Mouse (Mus musculus): Measurements from ENCODE around the gene Brf1.

Gene Brf1

DNA sequence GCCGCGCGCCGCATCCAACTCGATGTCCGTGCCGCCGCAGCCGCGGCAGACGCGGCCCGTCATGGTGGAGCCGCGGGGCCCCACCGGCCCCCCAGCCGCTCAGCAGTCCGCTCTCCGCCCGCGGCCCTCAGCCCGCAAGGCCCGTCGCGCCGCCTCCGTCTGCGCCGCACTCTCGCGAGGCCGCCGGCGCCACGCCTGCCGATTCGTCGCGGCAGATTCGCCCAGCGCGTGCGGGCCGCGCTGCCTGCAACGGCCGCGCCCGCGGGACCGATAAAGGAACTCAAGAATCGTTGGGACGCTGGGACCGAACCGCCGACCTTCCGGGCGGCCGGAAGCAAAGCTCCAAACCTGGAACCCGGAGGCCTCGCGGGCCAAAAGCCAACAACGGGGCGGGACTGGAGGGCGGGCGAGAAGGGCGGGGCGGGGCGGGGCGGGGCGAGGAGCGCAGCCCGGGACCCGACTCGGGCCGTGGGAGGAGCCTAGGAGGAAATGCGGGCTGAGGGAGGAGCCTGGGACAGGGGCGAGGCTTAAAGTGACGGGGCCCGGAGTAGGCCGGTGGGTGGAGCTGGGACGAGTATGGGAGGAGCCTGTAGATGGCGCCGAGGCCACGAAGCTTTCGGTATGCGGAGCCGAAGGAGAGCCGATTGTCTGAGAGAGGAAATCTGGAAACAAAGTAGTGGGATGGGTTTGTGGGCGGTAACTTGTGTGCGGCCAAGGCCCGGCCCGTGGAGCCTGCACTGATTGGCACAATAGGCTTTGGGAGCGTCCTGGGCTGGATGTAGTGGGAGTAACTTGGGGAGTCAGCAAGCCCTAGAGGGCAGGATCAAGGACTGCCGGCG lies at the start of gene Brf1:
Brf1 (minus strand) TSS at position 411 of the 839 bp plus-strand sequence.
- peak; percentile 95 for DNase-seq (ENCODE audit: extremely low read depth, insufficient read length, low spot score)

DNA sequence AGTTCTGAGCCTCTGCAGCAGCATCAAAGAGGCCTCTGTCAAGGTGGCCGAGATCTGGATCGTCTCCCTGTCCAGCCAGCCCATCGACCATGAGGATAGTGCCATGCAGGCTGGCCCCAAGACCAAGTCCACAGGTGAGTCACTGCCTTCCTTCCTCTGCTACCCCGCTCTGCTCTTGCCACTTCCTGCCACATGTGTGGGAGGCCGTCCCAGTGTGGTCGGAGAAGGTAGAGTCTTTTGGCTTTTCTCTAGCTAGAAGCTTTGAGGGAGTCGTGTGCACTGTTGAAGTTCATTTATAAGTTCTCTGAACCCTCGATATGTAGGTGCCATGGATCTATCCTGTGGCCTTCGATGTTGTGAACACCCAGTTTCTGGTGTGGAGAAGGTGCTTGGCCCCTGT lies 49.3 kb upstream of the Brf1 start:
- DNase-seq (ENCODE audit: extremely low read depth, insufficient read length, low spot score), result no peak

DNA sequence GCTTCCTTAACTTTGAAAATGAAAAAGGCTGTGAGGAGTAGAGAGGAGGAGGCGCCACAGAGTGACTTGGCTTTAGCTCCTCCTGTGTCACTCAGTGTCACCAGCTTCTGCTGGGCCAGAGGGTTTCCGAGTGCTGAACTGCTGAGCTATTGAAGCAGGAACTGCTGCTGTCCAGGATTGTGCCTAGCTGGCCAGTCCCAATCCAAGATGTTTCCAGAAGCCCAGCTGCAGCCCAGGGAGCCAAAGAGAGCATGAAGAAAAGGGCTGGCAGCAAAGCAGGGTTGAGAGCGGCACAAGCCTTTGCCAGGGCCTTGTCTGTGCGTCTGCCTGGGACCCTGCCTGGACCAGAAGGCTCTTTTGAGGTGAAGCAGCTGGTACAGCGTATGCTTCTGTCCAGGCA lies 47.6 kb upstream of the Brf1 start:
- DNase-seq (ENCODE audit: extremely low read depth, insufficient read length, low spot score), result no peak

DNA sequence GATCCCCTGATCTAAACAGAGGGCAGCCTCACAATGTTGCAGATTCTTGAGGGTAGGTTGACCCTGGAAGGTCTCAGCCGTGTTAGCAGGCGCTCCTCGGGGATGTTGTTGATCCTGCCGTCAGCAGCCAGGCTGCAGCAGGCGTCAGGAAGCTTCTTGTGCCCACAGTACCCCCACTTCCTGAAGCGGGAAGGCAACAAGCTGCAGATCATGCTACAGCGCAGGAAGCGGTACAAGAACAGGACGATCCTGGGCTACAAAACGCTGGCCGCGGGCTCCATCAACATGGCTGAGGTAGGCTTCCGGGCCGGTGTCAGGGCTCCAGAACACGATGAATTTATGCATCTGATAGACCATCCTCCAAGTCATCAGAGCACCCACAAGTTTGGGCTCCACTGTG lies 46.4 kb upstream of the Brf1 start:
- DNase-seq (ENCODE audit: extremely low read depth, insufficient read length, low spot score), result no peak

DNA sequence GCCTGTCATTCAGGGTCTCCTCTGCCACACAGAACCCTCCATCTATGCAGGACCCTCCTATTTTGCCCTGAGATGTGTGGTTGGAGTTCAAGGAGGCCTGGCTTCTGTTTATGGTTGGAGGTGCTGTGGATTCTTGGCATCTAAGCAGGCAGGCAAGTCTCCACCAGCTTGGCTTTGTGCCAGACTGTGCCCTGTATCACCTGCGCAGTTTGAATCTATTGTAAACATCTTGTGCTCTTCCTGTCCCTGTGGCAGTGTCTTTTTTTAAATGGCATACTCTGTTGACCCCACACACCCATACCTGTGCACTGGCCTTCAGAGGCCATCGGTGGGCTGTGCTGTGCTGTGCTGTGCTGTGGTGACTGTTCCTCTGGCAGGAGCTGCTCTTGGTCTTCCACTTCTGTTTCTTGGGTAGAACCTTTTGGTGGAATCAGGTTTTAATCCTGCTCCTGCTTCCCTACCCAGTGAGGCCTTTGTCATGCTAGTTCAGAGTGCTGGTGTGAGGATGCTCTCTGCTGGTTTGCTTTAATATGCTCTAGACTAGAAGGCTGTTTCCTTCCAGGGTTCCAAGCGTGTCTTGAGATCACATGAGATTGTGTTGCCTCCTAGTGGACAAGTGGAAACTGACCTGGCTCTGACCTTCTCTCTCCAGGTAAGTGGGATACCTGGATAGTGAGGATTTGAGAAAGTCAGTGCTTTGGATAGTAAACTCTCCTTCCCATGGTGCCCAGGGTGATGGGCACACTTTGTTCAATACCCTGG lies 44.6 kb upstream of the Brf1 start:
- DNase-seq (ENCODE audit: extremely low read depth, insufficient read length, low spot score), result no peak

DNA sequence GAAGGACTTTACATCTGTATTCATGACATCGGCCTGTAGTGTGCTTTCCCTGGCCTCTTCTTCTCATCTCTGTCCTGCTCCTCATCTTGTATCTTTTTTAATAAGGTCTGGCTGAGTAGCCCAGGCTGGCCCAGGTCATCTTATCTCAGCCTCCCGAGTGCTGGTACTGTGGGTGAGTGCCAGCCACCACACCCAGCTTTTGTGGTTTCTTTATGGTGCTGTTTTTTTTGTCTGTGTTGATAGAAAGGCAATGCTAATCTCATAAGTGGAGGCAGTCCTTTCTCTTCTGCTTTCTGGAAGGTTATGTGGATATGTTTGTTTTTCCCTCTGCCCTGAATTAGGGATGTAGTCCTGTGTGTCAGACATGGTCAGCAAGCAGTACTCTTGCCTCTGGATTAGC lies 42.0 kb upstream of the Brf1 start:
- DNase-seq (ENCODE audit: extremely low read depth, insufficient read length, low spot score), result no peak

DNA sequence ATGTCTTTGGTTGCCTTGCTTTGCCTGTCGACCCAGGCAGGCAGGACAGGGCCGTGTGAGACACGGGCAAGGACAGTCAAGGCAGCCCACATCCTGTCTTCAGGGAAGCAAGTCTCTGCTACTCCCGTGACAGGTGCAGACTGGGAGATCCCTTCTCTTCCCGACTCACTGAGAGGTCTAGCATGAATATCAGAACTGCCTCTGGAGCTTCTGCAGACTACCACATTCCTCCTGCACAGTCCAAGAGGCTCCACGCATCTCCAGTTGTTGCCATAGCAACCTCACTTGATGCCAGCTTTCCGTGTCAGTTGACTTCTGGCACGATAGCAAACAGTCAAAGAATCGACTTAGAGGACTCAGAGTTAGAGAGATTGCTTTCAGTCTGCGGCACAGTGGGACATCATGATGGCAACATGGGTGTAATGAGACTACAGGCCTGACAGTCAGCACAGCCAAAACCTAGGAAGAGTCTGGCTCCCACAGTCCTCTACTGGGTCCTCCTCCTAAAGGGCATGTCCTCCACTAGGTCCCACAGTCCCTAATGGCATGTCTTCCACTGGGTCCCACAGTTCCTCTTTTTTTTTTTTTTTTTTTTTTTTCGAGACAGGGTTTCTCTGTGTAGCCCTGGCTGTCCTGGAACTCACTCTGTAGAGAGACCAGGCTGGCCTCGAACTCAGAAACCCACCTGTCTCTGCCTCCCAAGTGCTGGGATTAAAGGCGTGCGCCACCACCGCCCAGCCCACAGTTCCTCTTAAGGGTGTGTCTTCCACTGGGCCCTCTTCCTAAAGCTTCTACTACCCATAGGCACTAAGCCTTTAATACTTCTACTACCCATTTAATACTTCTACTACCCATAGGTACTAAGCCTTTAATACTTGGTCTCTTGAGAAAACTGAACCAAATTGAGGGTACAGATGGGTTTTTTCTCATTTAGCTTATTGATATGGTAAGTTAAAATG lies 41.3 kb upstream of the Brf1 start:
- no peak for DNase-seq (ENCODE audit: extremely low read depth, insufficient read length, low spot score)

DNA sequence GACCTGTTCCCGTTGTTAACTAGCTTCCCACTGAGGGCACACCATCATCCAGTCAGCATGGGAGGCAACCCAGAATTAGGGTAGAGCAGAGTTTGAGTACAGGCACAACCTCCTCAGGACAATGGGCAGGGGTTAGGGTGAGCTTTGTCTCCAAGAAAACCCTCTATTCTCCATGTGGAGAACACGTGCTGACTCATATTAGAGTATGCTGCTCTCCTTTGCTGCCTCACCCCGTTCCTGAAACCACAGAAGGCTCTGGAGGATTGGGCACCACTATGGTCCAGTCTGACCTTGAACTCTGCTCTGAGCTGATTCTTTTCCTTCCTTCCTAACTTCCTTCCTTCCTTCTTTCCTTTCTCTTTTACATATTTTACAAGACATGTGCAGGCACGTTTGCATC lies 37.9 kb upstream of the Brf1 start:
- no peak for DNase-seq (ENCODE audit: extremely low read depth, insufficient read length, low spot score)

DNA sequence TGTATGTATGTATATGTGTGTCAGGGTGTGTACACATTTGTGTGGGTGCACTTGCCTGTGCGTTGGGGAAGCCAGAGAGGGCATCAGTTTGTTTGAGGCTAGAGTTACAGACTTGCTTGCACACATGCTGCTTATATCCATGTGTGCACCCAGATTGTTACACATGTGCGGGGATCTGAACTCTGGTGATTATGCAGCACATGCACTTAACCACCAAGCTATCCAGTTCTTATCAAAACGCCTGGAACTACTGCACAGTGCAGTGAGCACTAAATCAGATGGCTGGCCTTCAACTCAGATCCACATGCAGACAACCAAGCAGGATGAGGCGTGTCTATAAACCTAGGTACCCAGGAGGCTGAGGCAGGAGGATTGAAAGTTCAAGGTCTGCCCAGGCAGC lies 36.5 kb upstream of the Brf1 start:
- DNase-seq (ENCODE audit: extremely low read depth, insufficient read length, low spot score), result no peak

DNA sequence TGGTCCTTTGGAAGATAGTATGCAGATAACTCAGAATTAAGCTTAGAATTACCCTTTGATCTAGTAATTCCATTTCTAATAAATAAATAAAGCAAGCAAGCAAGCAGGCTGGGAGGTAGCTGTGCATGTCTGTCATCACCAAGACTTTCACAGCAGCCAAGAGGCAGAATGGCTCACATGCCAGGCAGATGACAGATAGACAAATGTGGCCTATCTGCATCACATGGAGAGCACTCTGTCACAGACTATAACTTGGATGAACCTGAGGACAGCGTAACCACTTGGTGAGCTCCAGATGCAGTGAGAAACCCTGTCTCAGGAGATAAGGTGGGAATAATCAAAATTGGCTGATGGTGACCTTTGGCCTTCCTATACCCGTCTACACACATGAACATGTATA lies 34.6 kb upstream of the Brf1 start:
- no peak for DNase-seq (ENCODE audit: extremely low read depth, insufficient read length, low spot score)

DNA sequence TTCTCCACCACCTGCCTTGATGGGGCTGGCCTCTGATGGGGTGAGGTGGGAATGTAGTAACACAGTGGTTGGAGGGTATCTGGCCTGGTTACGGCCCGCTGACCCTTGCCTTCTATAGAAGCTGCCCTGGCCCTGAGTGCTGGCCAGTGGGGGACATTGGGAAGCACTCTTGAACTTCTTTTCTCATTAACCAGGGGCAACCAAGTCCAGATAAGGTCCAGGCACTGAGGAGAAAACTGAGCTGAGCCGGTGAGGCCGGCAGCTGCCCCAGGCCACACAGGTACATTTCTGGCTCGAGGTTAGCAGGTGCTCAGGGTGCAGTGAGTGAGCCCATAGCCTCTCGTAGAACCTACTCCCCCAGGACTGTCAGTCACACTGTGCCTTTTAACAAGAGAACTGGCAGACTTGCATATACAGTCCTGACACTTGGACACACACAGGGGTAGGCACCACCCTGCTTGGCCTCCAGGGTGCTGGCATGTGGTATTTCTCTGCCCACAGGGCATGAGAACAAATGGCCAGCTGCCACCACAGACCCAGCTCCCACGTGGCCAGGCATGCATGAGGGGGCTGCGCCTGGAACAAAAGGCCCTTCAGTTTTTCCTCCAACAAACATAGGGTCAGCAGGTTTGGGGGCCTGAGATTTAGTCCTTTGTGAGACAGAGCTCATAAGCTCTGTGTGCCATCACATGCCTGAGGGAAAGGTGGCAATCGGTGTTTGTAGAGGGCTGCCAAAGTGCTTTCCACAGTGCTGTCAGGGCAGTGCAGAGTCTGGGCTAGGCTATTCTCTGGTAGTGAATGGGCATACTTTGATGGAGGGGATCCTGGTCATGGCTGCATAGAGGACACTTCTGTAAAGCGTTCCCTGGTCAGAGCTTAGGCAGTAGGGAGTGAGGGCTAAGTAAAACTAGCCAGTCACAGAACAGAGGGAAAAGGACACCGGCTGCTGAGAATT lies 32.1 kb upstream of the Brf1 start:
- peak; percentile 65 for DNase-seq (ENCODE audit: extremely low read depth, insufficient read length, low spot score)

DNA sequence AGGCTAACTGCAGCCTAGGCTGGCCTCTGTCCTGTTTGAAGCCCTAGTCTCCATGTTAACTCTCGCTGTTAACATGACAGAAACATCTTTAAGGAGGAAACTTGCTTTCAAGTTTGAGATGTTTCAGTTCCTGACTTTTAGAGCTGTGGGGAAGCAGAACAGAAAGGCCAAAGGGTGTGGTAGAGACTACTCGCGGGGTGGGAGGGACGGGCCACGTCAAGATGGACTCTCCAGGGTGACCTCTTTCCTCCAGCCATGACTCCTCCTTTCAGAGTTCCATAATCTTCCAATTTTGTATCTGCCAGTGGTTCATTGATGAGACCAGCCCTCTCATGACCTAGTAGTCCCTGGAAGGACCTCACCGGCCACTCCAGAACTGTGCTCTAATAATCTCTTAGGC lies 30.9 kb upstream of the Brf1 start:
- no peak for DNase-seq (ENCODE audit: extremely low read depth, insufficient read length, low spot score)

DNA sequence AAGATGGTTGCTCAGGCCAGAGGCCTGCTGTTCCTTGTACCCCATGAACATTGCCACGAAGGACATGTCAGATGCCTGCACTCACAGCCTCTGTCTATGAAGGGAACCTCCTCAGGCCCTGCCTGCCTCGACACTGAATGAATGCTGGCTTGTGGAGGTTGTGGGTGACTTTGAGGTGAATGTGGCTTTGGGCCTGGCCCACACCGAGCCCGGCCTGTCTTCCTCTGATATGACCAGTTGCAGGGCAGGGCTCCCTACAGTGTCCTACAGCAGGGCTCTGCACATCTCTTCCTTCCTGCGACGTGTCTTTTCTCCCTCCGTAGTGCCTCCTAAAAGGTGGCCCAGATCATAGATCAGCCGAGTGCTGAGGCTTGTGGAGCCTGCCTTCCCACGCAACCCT lies 30.5 kb upstream of the Brf1 start:
- DNase-seq (ENCODE audit: extremely low read depth, insufficient read length, low spot score), result no peak

DNA sequence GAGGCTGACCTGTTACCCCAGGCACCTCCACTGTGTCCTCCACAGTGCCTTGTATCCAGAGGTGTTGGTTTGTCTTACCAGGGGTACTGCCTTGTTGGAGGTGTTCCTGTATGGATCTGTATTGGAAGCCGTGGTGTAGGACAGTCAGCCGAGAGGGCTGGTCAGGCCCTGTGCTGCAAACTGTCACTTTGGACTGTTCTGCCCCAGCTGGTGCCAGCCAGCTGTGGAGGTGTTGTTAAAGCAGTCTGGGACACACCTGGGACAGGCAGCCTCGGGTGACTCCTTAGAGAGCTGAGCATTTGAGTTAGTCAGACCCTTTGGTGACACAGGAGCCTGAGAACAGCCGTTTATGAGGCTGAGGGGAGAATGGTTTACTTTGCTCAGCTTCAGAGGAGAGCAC lies 29.5 kb upstream of the Brf1 start:
- DNase-seq (ENCODE audit: extremely low read depth, insufficient read length, low spot score), result no peak

DNA sequence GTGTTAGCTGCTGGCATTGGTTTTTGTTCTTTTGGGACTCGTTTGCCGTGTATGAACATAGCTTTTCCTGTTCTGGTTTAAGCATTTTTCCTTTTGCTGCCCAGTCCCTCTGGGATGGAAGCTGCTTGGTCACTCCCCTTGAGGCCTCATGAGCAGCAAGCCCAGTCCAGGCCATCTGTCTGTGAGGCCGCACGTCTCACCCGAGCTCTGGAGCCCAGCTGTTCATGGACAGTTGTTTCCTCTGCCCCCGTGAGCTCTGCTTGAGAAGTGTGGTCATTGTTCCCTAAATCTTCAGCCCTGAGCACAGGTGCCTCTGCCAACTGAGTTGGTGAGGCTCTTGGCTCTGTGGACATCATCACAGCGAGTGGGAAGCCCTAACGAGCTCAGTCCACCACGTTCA lies 28.4 kb upstream of the Brf1 start:
- DNase-seq (ENCODE audit: extremely low read depth, insufficient read length, low spot score), result no peak

DNA sequence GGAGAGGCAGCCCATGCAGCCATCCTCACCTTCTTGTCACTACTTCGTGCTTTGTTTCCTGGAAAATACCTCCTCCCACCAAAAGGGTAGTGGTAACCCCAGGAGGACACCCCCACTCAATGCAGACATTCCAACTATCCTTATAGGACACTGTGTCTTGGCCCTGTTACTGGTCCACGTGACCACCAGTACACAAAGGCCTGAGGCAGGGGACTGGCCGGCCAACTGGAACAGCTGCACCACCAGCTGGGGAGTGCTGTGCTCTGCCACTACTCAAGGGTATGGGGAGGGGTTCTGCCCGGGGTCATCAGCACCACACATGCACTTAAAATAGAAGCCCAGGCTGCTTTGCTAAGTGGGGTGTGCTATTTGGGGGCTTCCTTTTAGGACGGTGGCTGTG lies 27.6 kb upstream of the Brf1 start:
- no peak for DNase-seq (ENCODE audit: extremely low read depth, insufficient read length, low spot score)

DNA sequence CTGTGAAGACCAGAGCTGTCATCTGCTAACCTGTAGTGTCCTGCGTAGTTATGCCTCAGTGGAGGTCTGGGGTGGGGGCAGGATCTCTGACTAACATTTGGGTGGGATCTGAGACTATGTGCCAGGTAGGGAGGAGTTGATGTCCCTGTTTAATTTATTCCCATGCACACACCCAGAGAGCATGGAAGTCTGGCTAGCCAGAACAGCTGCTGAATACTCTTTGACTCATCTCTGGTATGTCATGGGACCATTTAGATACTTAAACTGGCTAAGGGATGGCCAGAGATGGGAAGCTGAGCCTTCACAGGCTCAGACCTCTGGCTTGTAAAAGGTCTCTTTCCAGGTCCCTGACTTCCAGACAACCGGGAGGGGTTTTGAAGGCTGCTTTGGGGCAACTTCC lies 27.0 kb upstream of the Brf1 start:
- DNase-seq (ENCODE audit: extremely low read depth, insufficient read length, low spot score), result no peak

DNA sequence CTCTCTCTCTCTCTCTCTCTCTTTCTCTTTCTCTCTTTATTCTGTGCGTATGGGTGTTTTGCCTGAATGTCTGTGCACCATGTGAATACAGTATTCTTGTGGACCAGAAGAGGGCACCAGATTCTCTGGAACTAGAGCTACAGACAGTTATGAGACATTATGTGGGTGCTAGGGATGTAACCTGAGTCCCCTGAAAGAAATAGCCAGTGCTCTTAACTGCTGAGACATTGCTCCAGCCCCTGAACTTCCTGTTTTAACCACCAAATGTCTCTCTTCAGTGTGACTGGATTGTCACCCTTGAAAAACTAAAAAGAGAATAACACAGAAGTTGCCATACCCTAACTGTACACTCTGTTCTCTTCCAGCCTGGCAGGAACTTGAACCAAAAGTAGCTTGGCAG lies 26.1 kb upstream of the Brf1 start:
- DNase-seq (ENCODE audit: extremely low read depth, insufficient read length, low spot score), result no peak

DNA sequence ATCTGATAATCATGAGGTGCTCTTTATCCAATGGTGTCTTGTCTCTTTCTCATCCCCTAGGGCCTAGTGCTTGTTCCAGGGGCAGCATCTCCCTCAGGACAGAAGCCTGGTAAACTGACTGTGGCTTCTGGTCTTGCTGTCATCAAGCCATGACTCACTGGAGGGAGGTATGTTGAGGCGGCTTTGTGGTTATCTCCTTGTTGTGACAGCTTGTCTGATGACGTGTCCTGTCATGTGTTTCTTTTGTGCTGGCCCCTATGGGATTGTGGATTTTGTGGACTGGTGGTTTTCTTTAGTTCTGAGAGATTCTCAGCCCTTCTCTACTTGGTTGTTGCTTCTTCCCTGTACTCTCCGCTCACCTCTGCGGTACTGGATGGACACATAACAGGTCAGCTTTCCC lies 22.6 kb upstream of the Brf1 start:
- peak; percentile 74 for DNase-seq (ENCODE audit: extremely low read depth, insufficient read length, low spot score)

DNA sequence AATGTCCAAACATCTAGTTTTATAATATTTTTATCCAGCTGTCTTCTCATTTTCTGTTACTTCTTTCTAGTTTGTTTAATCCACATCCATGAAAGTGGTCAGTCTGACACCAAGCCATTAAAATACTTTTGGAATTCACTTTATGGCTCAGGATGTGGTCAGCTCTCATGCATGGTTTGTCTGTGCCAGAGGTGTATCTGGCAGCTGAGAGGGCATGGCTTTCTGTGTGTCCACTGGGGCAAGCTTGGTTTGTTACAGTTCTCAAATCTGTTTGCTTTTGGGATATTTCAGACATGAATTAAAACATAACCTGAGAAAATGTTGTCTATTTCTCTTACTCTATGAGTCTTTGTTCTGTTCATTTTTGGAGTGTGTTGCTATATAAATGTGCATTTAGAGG lies 21.0 kb upstream of the Brf1 start:
- DNase-seq (ENCODE audit: extremely low read depth, insufficient read length, low spot score), result no peak
